Mouse (Mus musculus): ENCODE measurements around the gene Fgd3. TPM values are rescaled to one million over a fixed set of nuclear protein-coding genes. Genes with fewer than 3 reads are reported as not detected.
A peak's percentile ranks its signal among the peaks of the same experiment; 100 is the strongest.

The Fgd3 gene
- polyA plus RNA-seq, 1 experiment, result 0.02 TPM

DNA sequence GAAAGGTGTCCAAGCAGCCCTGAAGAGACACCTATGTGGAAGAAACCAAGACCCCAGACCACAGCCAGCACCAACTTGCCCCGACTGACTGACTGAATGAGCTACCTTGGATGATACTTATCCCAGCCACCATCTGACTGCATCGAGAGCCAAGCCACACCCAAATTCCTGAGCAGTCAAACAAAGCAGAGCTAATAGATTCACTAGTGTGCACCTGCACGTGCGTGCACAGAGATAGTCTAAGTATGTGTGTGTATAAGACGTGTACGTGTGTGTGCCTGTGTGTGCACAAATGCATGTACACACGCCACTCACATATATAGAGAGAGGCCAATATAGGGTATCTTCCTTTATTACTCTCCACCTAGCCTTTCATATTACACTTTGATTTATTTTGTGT lies 8.5 kb downstream of the Fgd3 start:
- TF ChIP-seq GATA1 (IDR thresholded peaks at IDR 0.05; ENCODE audit: low read length) (no peak), TAL1 (IDR thresholded peaks at IDR 0.05; ENCODE audit: low read length) (no peak)
- H3K27me3 ChIP-seq (ENCODE audit: control insufficient read depth), result no peaks in the 10 kb centered on the region
- H3K36me3 ChIP-seq (ENCODE audit: control insufficient read depth), result no peaks in the 10 kb centered on the region
- H3K4me3 ChIP-seq (replicated peaks), result no peak overlapping the region
- H3K9me3 ChIP-seq (ENCODE audit: control insufficient read depth, low read length), result no peaks in the 10 kb centered on the region
- H3K4me1 ChIP-seq (ENCODE audit: control insufficient read depth), result peaks cover 14% of the 10 kb centered on the region

- Histone ChIP-seq H3K9me3 (ENCODE audit: control insufficient read depth, low read length) (no peaks in the 10 kb centered on the region), H3K36me3 (ENCODE audit: control insufficient read depth) (no peaks in the 10 kb centered on the region), H3K4me3 (replicated peaks) (no peak overlapping the region), H3K4me1 (ENCODE audit: control insufficient read depth) (peaks cover 15% of the 10 kb centered on the region), H3K27me3 (ENCODE audit: control insufficient read depth) (no peaks in the 10 kb centered on the region)
- TF ChIP-seq TAL1 (IDR thresholded peaks at IDR 0.05; ENCODE audit: low read length), result no peak
- no peak for TF ChIP-seq GATA1 (IDR thresholded peaks at IDR 0.05; ENCODE audit: low read length)
Observed at GRCm38 (mm10) chr13:49309501-49309900, 10.6 kb downstream of the Fgd3 start.

GRCm38 (mm10) chr13:49308861-49309403 lies 11.2 kb downstream of the Fgd3 start:
- no peaks in the 10 kb centered on the region for H3K27me3 ChIP-seq (ENCODE audit: control insufficient read depth)
- no peak for TF ChIP-seq GATA1 (IDR thresholded peaks at IDR 0.05; ENCODE audit: low read length)
- TF ChIP-seq TAL1 (IDR thresholded peaks at IDR 0.05; ENCODE audit: low read length), result no peak
- H3K36me3 ChIP-seq (ENCODE audit: control insufficient read depth), result no peaks in the 10 kb centered on the region
- H3K9me3 ChIP-seq (ENCODE audit: control insufficient read depth, low read length), result no peaks in the 10 kb centered on the region
- no peak overlapping the region for H3K4me3 ChIP-seq (replicated peaks)
- peaks cover 15% of the 10 kb centered on the region for H3K4me1 ChIP-seq (ENCODE audit: control insufficient read depth)

DNA sequence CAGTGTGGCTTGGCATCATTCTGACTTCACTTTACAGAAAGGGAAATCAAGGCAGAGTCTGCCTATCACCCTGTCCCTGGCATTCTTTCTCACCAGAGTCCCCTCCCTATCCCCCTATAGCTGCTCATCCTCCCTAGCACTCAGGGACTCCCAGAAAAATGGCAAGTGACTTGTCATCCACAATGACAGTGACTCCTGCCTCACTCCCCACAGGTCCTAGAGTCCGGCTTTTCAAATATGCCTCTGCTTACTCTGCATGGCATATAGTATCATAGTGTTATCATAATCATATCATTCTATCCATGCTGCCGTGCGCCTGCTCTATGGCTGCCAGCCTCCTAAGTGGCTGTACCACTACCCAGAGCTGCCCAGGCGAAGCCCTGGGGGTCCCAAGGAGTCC lies 11.9 kb downstream of the Fgd3 start:
- Histone ChIP-seq H3K4me3 (replicated peaks) (no peak overlapping the region), H3K36me3 (ENCODE audit: control insufficient read depth) (no peaks in the 10 kb centered on the region), H3K9me3 (ENCODE audit: control insufficient read depth, low read length) (no peaks in the 10 kb centered on the region), H3K4me1 (ENCODE audit: control insufficient read depth) (peaks cover 15% of the 10 kb centered on the region), H3K27me3 (ENCODE audit: control insufficient read depth) (no peaks in the 10 kb centered on the region)
- no peak for TF ChIP-seq TAL1 (IDR thresholded peaks at IDR 0.05; ENCODE audit: low read length)
- no peak for TF ChIP-seq GATA1 (IDR thresholded peaks at IDR 0.05; ENCODE audit: low read length)

DNA sequence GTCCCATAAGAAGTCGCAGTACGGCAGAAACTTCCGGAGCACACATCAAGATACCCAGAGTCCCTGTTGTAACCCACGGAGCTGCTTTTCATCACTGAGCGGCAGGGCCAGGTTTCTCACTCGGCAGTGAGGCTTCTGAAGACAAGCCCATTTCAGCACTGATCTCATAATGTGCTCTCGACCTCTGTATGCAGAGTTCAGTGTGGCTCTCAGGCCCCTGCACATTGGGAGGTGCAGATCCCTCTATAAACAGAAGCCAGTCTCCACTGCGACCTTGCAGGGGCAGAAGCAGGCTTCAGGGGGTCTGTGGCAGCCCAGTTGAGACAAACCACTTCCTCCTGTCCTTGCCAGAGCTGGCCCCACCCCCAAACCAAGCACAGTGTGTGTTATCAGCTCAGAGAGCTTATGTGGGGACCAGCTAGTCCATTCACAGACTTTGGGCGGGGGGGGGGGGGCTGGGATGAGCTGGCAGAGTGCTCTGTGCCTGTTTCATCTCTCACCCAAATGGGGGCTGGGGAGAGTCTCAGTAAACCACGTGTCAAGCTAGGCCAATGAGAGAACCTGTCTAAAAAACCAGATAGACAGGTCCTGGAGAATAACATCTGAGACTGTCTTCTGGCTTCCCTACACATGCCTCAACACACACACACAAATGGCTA lies 12.7 kb downstream of the Fgd3 start:
- TF ChIP-seq GATA1 (IDR thresholded peaks at IDR 0.05; ENCODE audit: low read length) (no peak), TAL1 (IDR thresholded peaks at IDR 0.05; ENCODE audit: low read length) (no peak)
- Histone ChIP-seq H3K4me3 (replicated peaks) (peak overlapping the region; percentile 3), H3K9me3 (ENCODE audit: control insufficient read depth, low read length) (no peaks in the 10 kb centered on the region), H3K27me3 (ENCODE audit: control insufficient read depth) (no peaks in the 10 kb centered on the region), H3K4me1 (ENCODE audit: control insufficient read depth) (peaks cover 15% of the 10 kb centered on the region), H3K36me3 (ENCODE audit: control insufficient read depth) (no peaks in the 10 kb centered on the region)

DNA sequence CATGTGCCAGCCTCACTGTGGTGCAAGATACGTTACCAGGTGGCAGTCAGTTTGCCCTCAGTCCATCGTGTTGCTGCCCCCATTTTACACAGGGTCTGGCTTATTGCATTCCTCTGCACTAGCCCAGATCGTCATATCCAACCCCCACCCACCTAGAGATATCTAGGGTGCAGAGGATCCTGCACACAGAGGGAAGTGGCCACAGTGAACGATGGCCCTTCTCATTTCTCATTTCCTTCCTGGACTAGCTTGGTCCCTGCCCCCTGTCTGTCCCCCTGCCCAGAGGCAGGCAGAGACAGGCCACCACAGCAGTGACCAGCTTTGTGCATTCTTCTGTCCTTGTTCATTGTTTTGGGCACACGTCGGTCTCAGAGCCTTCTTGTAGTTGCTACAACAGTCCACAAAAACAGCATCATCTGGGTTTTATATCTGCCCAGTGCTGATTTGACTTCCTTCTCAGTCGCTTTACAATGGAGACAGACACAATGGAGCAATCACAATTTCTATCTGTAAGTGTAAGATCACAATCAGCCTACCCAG lies 13.3 kb downstream of the Fgd3 start:
- TF ChIP-seq GATA1 (IDR thresholded peaks at IDR 0.05; ENCODE audit: low read length), result no peak
- TF ChIP-seq TAL1 (IDR thresholded peaks at IDR 0.05; ENCODE audit: low read length), result no peak
- H3K36me3 ChIP-seq (ENCODE audit: control insufficient read depth), result no peaks in the 10 kb centered on the region
- H3K4me3 ChIP-seq (replicated peaks), result no peak overlapping the region
- no peaks in the 10 kb centered on the region for H3K9me3 ChIP-seq (ENCODE audit: control insufficient read depth, low read length)
- H3K27me3 ChIP-seq (ENCODE audit: control insufficient read depth), result no peaks in the 10 kb centered on the region
- H3K4me1 ChIP-seq (ENCODE audit: control insufficient read depth), result peaks cover 15% of the 10 kb centered on the region

DNA sequence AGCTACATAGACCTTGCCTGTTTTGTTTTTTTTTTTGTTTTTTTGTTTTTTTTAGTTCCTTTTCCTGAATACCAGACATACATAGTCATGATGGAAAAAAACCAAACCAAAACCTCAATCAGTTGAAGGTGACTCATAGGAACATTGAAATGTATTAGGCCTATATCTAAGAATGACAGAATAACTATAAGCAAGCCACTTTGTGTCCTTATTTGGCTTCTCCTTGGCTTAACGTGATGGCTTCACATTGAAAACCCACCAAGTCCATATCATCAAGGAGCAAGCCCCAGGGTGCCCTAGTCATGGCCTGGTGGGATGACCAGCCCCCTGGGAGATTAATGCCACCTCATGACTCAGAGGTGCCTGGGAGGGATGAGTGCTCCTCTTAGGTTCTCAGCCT lies 19.3 kb downstream of the Fgd3 start:
- H3K36me3 ChIP-seq (ENCODE audit: control insufficient read depth), result no peaks in the 10 kb centered on the region

DNA sequence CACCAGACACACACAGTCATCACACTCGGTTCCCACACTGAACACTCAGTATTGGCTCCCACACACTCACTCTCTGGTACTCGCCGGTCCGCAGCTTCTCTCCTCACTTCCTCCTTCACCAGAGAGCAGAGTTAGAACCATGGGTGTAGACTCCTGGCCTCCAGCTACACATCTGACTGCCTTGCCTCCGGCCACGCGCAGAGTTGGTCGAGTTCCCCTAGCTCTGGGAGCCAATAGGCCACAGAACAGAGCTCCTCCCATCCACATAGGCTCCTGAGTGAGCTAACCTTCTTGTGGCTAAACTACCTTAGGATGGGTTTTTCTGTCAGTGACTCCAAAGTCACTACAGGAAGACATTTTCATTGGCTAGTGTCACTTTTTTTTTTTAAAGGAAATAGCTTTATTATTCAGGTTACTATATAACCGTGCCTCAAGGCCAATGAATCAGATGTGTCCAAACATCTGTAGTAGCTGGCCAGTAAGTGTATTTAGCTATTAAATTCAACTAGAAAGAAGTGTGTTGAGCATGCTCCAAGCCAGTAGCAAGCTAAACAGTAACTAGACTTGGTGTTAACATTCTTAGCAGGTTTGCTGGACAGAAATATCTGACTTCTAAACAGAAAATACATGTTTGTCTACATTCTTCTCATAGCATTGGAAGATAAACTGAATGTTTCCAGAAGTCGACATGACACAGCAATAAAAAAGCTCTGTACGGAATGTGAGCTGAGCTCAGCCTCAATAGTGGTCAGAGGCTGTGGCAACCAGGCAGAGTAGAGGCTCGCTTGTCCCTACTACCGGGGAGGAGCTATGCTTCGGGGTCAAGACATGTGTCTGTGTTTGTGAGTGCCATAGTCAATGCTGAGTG lies 21.4 kb downstream of the Fgd3 start:
- no peaks in the 10 kb centered on the region for H3K36me3 ChIP-seq (ENCODE audit: control insufficient read depth)

More for the DNA sequence above, 19.3 kb downstream of the Fgd3 start:
- Histone ChIP-seq H3K4me3 (replicated peaks) (no peak overlapping the region), H3K4me1 (ENCODE audit: control insufficient read depth) (no peaks in the 10 kb centered on the region), H3K9me3 (ENCODE audit: control insufficient read depth, low read length) (no peaks in the 10 kb centered on the region), H3K27me3 (ENCODE audit: control insufficient read depth) (no peaks in the 10 kb centered on the region)
- TF ChIP-seq TAL1 (IDR thresholded peaks at IDR 0.05; ENCODE audit: low read length) (no peak), GATA1 (IDR thresholded peaks at IDR 0.05; ENCODE audit: low read length) (no peak)

GRCm38 (mm10) chr13:49296270-49296669 lies 23.8 kb downstream of the Fgd3 start:
- no peak for TF ChIP-seq TAL1 (IDR thresholded peaks at IDR 0.05; ENCODE audit: low read length)
- TF ChIP-seq GATA1 (IDR thresholded peaks at IDR 0.05; ENCODE audit: low read length), result no peak
- Histone ChIP-seq H3K4me1 (ENCODE audit: control insufficient read depth) (no peaks in the 10 kb centered on the region), H3K36me3 (ENCODE audit: control insufficient read depth) (no peaks in the 10 kb centered on the region), H3K4me3 (replicated peaks) (no peak overlapping the region), H3K9me3 (ENCODE audit: control insufficient read depth, low read length) (peaks cover 2% of the 10 kb centered on the region; the same call in 1 of the 2 replicates), H3K27me3 (ENCODE audit: control insufficient read depth) (no peaks in the 10 kb centered on the region)

More for the DNA sequence above, 21.4 kb downstream of the Fgd3 start:
- Histone ChIP-seq H3K4me3 (replicated peaks) (no peak overlapping the region), H3K27me3 (ENCODE audit: control insufficient read depth) (no peaks in the 10 kb centered on the region), H3K9me3 (ENCODE audit: control insufficient read depth, low read length) (no peaks in the 10 kb centered on the region), H3K4me1 (ENCODE audit: control insufficient read depth) (no peaks in the 10 kb centered on the region)
- no peak for TF ChIP-seq TAL1 (IDR thresholded peaks at IDR 0.05; ENCODE audit: low read length)
- no peak for TF ChIP-seq GATA1 (IDR thresholded peaks at IDR 0.05; ENCODE audit: low read length)

Data from erythroblast, embryonic 14.5 days (primary cell).